Mouse (Mus musculus): ENCODE measurements at regions not wholly inside any gene's neighbourhood (a gene's known extent, or its start where the extent isn't known, plus 50 kb on each side); places are given as distances from the start of the nearest gene placed in this dataset.
"Not testable (repeated sequence)": the region's sequence is repeated elsewhere in the genome, so short reads cannot be mapped to it uniquely, and the experiment has no call there.

GRCm38 (mm10) chr11:27105920-27106319 lies 512.1 kb upstream of the Vrk2 start:
- no peak overlapping the region for H3K27ac ChIP-seq
- H3K4me1 ChIP-seq (replicated peaks; ENCODE audit: insufficient read depth, low read length): no peaks in the 10 kb centered on the region
- DNase-seq (ENCODE audit: low spot score): no peak
- no peak overlapping the region for H3K4me2 ChIP-seq (ENCODE audit: low read length)
- no peak overlapping the region for H3K9ac ChIP-seq (ENCODE audit: low read depth, low read length)
- no peak for TF ChIP-seq CTCF (IDR thresholded peaks at IDR 0.05; ENCODE audit: low read depth)
- H3K27me3 ChIP-seq (ENCODE audit: insufficient read depth, low read length): no peaks in the 10 kb centered on the region
- no peaks in the 10 kb centered on the region for H3K9me3 ChIP-seq (replicated peaks; ENCODE audit: low read length)
- 23% methylated on average over 5 of the region's 5 CpGs for WGBS
- no peak overlapping the region for H3K4me3 ChIP-seq (replicated peaks; ENCODE audit: low read depth, low read length)
- no peak for ATAC-seq (replicated peaks; ENCODE audit: low FRiP score, low read depth)
- no peaks in the 10 kb centered on the region for H3K36me3 ChIP-seq (ENCODE audit: insufficient read depth, low read length)

- no peak for TF ChIP-seq CTCF (IDR thresholded peaks at IDR 0.05; ENCODE audit: low read depth)
- Histone ChIP-seq H3K4me2 (ENCODE audit: low read length) (no peak overlapping the region), H3K4me1 (replicated peaks; ENCODE audit: insufficient read depth, low read length) (no peaks in the 10 kb centered on the region), H3K9me3 (replicated peaks; ENCODE audit: low read length) (no peaks in the 10 kb centered on the region), H3K27me3 (ENCODE audit: insufficient read depth, low read length) (no peaks in the 10 kb centered on the region), H3K36me3 (ENCODE audit: insufficient read depth, low read length) (no peaks in the 10 kb centered on the region), H3K4me3 (replicated peaks; ENCODE audit: low read depth, low read length) (no peak overlapping the region), H3K9ac (ENCODE audit: low read depth, low read length) (no peak overlapping the region), H3K27ac (no peak overlapping the region)
- ATAC-seq (replicated peaks; ENCODE audit: low FRiP score, low read depth): no peak
- DNase-seq (ENCODE audit: low spot score): no peak
Measured at GRCm38 (mm10) chr11:27102906-27103305, 509.1 kb upstream of the Vrk2 start.

- no peaks in the 10 kb centered on the region for H3K27me3 ChIP-seq (ENCODE audit: insufficient read depth, low read length)
- no peaks in the 10 kb centered on the region for H3K4me1 ChIP-seq (replicated peaks; ENCODE audit: insufficient read depth, low read length)
- H3K27ac ChIP-seq: no peak overlapping the region
- H3K9me3 ChIP-seq (replicated peaks; ENCODE audit: low read length): no peaks in the 10 kb centered on the region
- ATAC-seq (replicated peaks; ENCODE audit: low FRiP score, low read depth) (no peak), DNase-seq (ENCODE audit: low spot score) (no peak)
- TF ChIP-seq CTCF (IDR thresholded peaks at IDR 0.05; ENCODE audit: low read depth): no peak
- H3K36me3 ChIP-seq (ENCODE audit: insufficient read depth, low read length): no peaks in the 10 kb centered on the region
- H3K4me2 ChIP-seq (ENCODE audit: low read length): no peak overlapping the region
- WGBS: 94% methylated on average over 2 of the region's 2 CpGs
- no peak overlapping the region for H3K4me3 ChIP-seq (replicated peaks; ENCODE audit: low read depth, low read length)
- H3K9ac ChIP-seq (ENCODE audit: low read depth, low read length): no peak overlapping the region
Measured at GRCm38 (mm10) chr11:27102045-27102444, 508.2 kb upstream of the Vrk2 start.

GRCm38 (mm10) chr11:27096615-27097014 lies 502.8 kb upstream of the Vrk2 start:
- no peaks in the 10 kb centered on the region for H3K36me3 ChIP-seq (ENCODE audit: insufficient read depth, low read length)
- ATAC-seq (replicated peaks; ENCODE audit: low FRiP score, low read depth) (no peak), DNase-seq (ENCODE audit: low spot score) (no peak)
- no peak overlapping the region for H3K27ac ChIP-seq
- no peaks in the 10 kb centered on the region for H3K9me3 ChIP-seq (replicated peaks; ENCODE audit: low read length)
- H3K4me3 ChIP-seq (replicated peaks; ENCODE audit: low read depth, low read length): no peak overlapping the region
- H3K4me2 ChIP-seq (ENCODE audit: low read length): no peak overlapping the region
- H3K27me3 ChIP-seq (ENCODE audit: insufficient read depth, low read length): no peaks in the 10 kb centered on the region
- no peak for TF ChIP-seq CTCF (IDR thresholded peaks at IDR 0.05; ENCODE audit: low read depth)
- no peaks in the 10 kb centered on the region for H3K4me1 ChIP-seq (replicated peaks; ENCODE audit: insufficient read depth, low read length)
- H3K9ac ChIP-seq (ENCODE audit: low read depth, low read length): no peak overlapping the region

- H3K4me3 ChIP-seq (replicated peaks; ENCODE audit: low read depth, low read length); ATAC-seq (replicated peaks; ENCODE audit: low FRiP score, low read depth); H3K9ac ChIP-seq (ENCODE audit: low read depth, low read length); H3K36me3 ChIP-seq (ENCODE audit: insufficient read depth, low read length); H3K4me1 ChIP-seq (replicated peaks; ENCODE audit: insufficient read depth, low read length); H3K9me3 ChIP-seq (replicated peaks; ENCODE audit: low read length); H3K27ac ChIP-seq; DNase-seq (ENCODE audit: low spot score); H3K27me3 ChIP-seq (ENCODE audit: insufficient read depth, low read length); H3K4me2 ChIP-seq (ENCODE audit: low read length): not testable (repeated sequence)
Measured at GRCm38 (mm10) chr11:27095460-27095859, 501.7 kb upstream of the Vrk2 start.

- H3K9ac ChIP-seq (ENCODE audit: low read depth, low read length): no peak overlapping the region
- no peaks in the 10 kb centered on the region for H3K9me3 ChIP-seq (replicated peaks; ENCODE audit: low read length)
- H3K4me1 ChIP-seq (replicated peaks; ENCODE audit: insufficient read depth, low read length): no peaks in the 10 kb centered on the region
- H3K4me2 ChIP-seq (ENCODE audit: low read length): no peak overlapping the region
- 81% methylated on average over 1 of the region's 1 CpGs for WGBS
- no peak for TF ChIP-seq CTCF (IDR thresholded peaks at IDR 0.05; ENCODE audit: low read depth)
- DNase-seq (ENCODE audit: low spot score) (no peak), ATAC-seq (replicated peaks; ENCODE audit: low FRiP score, low read depth) (no peak)
- H3K27me3 ChIP-seq (ENCODE audit: insufficient read depth, low read length): no peaks in the 10 kb centered on the region
- no peak overlapping the region for H3K27ac ChIP-seq
- no peaks in the 10 kb centered on the region for H3K36me3 ChIP-seq (ENCODE audit: insufficient read depth, low read length)
- H3K4me3 ChIP-seq (replicated peaks; ENCODE audit: low read depth, low read length): no peak overlapping the region
Measured at GRCm38 (mm10) chr11:27086516-27086915, 492.7 kb upstream of the Vrk2 start.

- no peak for TF ChIP-seq CTCF (IDR thresholded peaks at IDR 0.05; ENCODE audit: low read depth)
- Histone ChIP-seq H3K4me3 (replicated peaks; ENCODE audit: low read depth, low read length) (no peak overlapping the region), H3K9me3 (replicated peaks; ENCODE audit: low read length) (no peaks in the 10 kb centered on the region), H3K4me1 (replicated peaks; ENCODE audit: insufficient read depth, low read length) (no peaks in the 10 kb centered on the region), H3K9ac (ENCODE audit: low read depth, low read length) (no peak overlapping the region), H3K4me2 (ENCODE audit: low read length) (no peak overlapping the region), H3K36me3 (ENCODE audit: insufficient read depth, low read length) (no peaks in the 10 kb centered on the region), H3K27me3 (ENCODE audit: insufficient read depth, low read length) (no peaks in the 10 kb centered on the region), H3K27ac (no peak overlapping the region)
- DNase-seq (ENCODE audit: low spot score) (no peak), ATAC-seq (replicated peaks; ENCODE audit: low FRiP score, low read depth) (no peak)
Measured at GRCm38 (mm10) chr11:27081188-27081587, 487.4 kb upstream of the Vrk2 start.

Measured in kidney, postnatal 0 days (tissue).